Mouse (Mus musculus): ENCODE data around the gene Cdh12.
"Not testable (repeated sequence)": the region's sequence is repeated elsewhere in the genome, so short reads cannot be mapped to it uniquely, and the experiment has no call there.

Gene Cdh12

GRCm38 (mm10) chr15:20448861-20449663, at the start of gene Cdh12:
Cdh12 (plus strand) TSS chr15:20449265.
- in situ Hi-C loops (cut with MboI, MseI) = no loop called here

- in situ Hi-C loops (cut with MboI, MseI) = no loop called here
Measured at GRCm38 (mm10) chr15:20403596-20403995, 45.5 kb upstream of the Cdh12 start.

GRCm38 (mm10) chr15:20413397-20413796, 35.7 kb upstream of the Cdh12 start:
- in situ Hi-C loops (cut with MboI, MseI) = no loop called here

- in situ Hi-C loops (cut with MboI, MseI) = no loop called here
Measured at GRCm38 (mm10) chr15:20436356-20436755, 12.7 kb upstream of the Cdh12 start.

GRCm38 (mm10) chr15:20450558-20450957, 1.5 kb downstream of the Cdh12 start:
- in situ Hi-C loops (cut with MboI, MseI) = no loop called here

GRCm38 (mm10) chr15:20458508-20458907, 9.4 kb downstream of the Cdh12 start:
- in situ Hi-C loops (cut with MboI, MseI) = no loop called here

- in situ Hi-C loops (cut with MboI, MseI) = no loop called here
Measured at GRCm38 (mm10) chr15:20462500-20462899, 13.4 kb downstream of the Cdh12 start.

GRCm38 (mm10) chr15:20463601-20464000, 14.5 kb downstream of the Cdh12 start:
- in situ Hi-C loops (cut with MboI, MseI) = no loop called here

- in situ Hi-C loops (cut with MboI, MseI) = no loop called here
Measured at GRCm38 (mm10) chr15:20550979-20551378, 101.9 kb downstream of the Cdh12 start.

GRCm38 (mm10) chr15:20571012-20571411, 121.9 kb downstream of the Cdh12 start:
- in situ Hi-C loops (cut with MboI, MseI) = no loop called here

- in situ Hi-C loops (cut with MboI, MseI) = no loop called here
Measured at GRCm38 (mm10) chr15:20582567-20583075, 133.6 kb downstream of the Cdh12 start.

- in situ Hi-C loops (cut with MboI, MseI) = no loop called here
Measured at GRCm38 (mm10) chr15:20591599-20591998, 142.5 kb downstream of the Cdh12 start.

GRCm38 (mm10) chr15:20605751-20606150, 156.7 kb downstream of the Cdh12 start:
- in situ Hi-C loops (cut with MboI, MseI) = not testable (repeated sequence)

- in situ Hi-C loops (cut with MboI, MseI) = no loop called here
Measured at GRCm38 (mm10) chr15:20634593-20634992, 185.5 kb downstream of the Cdh12 start.

GRCm38 (mm10) chr15:20639155-20639554, 190.1 kb downstream of the Cdh12 start:
- in situ Hi-C loops (cut with MboI, MseI) = no loop called here

- in situ Hi-C loops (cut with MboI, MseI) = no loop called here
Measured at GRCm38 (mm10) chr15:20642905-20643414, 193.9 kb downstream of the Cdh12 start.

- in situ Hi-C loops (cut with MboI, MseI) = no loop called here
Measured at GRCm38 (mm10) chr15:20660221-20660620, 211.2 kb downstream of the Cdh12 start.

- in situ Hi-C loops (cut with MboI, MseI) = no loop called here
Measured at GRCm38 (mm10) chr15:20666650-20667049, 217.6 kb downstream of the Cdh12 start, which contains the start of gene Acot10. Acot10 (minus strand) TSS chr15:20666750.

GRCm38 (mm10) chr15:20667350-20667749, 218.3 kb downstream of the Cdh12 start:
- in situ Hi-C loops (cut with MboI, MseI) = no loop called here

- in situ Hi-C loops (cut with MboI, MseI) = no loop called here
Measured at GRCm38 (mm10) chr15:20667989-20668388, 218.9 kb downstream of the Cdh12 start.

- in situ Hi-C loops (cut with MboI, MseI) = not testable (repeated sequence)
Measured at GRCm38 (mm10) chr15:20669507-20669906, 220.4 kb downstream of the Cdh12 start.

- in situ Hi-C loops (cut with MboI, MseI) = no loop called here
Measured at GRCm38 (mm10) chr15:20682719-20683118, 233.7 kb downstream of the Cdh12 start.

GRCm38 (mm10) chr15:20684200-20684599, 235.1 kb downstream of the Cdh12 start:
- in situ Hi-C loops (cut with MboI, MseI) = no loop called here
